Mouse (Mus musculus) neural tube, embryonic 12.5 days (tissue): ENCODE data around the gene Immp2l. TPM values are rescaled to one million over a fixed set of nuclear protein-coding genes. Genes with fewer than 3 reads are reported as not detected.
"Not testable (repeated sequence)": the region's sequence is repeated elsewhere in the genome, so short reads cannot be mapped to it uniquely, and the experiment has no call there.

Experiments
- ATAC-seq: fragments of 200-750 bp; cut with Nextera tagmentation; 2 replicates; pipeline ENCODE4 v1.8.0; 2017; ENCODE audit warnings: low read depth, mild to moderate bottlenecking, moderate TSS enrichment, moderate library complexity; ENCODE audit not compliant: low FRiP score
- H3K27ac ChIP-seq: fragments of 300-500 bp; sonication (generic); 2 replicates; pipeline ENCODE4 v1.5.1; 2016
- H3K27me3 ChIP-seq: fragments of 300-500 bp; sonication (generic); replicated peaks from 2 replicates; pipeline ENCODE4 v1.6.1; 2016; ENCODE audit warnings: mild to moderate bottlenecking
- H3K36me3 ChIP-seq: fragments of 300-500 bp; sonication (generic); 2 replicates; pipeline ENCODE4 v1.6.1; 2016; ENCODE audit warnings: mild to moderate bottlenecking
- H3K4me1 ChIP-seq: fragments of 300-500 bp; sonication (generic); 2 replicates; pipeline ENCODE4 v1.6.1; 2016
- H3K4me2 ChIP-seq: fragments of 300-500 bp; sonication (generic); replicated peaks from 2 replicates; pipeline ENCODE4 v1.6.1; 2016; ENCODE audit warnings: mild to moderate bottlenecking
- H3K4me3 ChIP-seq: fragments of 300-500 bp; sonication (generic); 2 replicates; pipeline ENCODE4 v1.5.1; 2016
- H3K9ac ChIP-seq: fragments of 300-500 bp; sonication (generic); 2 replicates; pipeline ENCODE4 v1.6.1; 2016; ENCODE audit warnings: mild to moderate bottlenecking
- H3K9me3 ChIP-seq: fragments of 300-500 bp; sonication (generic); 2 replicates; pipeline ENCODE4 v1.6.1; 2016; ENCODE audit warnings: mild to moderate bottlenecking
- WGBS: fragments of 180-500 bp; shearing (Covaris S2); methylation state at CpG from one replicate; pipeline ENCODE4 v1.1.7; 2016; 5-methylcytosine and 5-hydroxymethylcytosine counted together
- polyA plus RNA-seq: library from polyadenylated mRNA; unstranded; fragments of >200 nt; fragmentation: Nextera tagmentation; extraction: Ambion mirVana; gene quantifications from 2 replicates; pipeline ENCODE4 v1.2.1, GENCODE M21; 2016

The Immp2l gene
- polyA plus RNA-seq, 1 experiment from 2014 or later = 7.6 TPM

- no peaks in the 10 kb centered on the region for H3K4me1 ChIP-seq
- no peak overlapping the region for H3K4me2 ChIP-seq
- no peak overlapping the region for H3K9ac ChIP-seq
- 39% methylated on average over 1 of the region's 1 CpGs for WGBS
- H3K9me3 ChIP-seq = no peaks in the 10 kb centered on the region
- no peak for ATAC-seq
- no peaks in the 10 kb centered on the region for H3K36me3 ChIP-seq
- no peaks in the 10 kb centered on the region for H3K27me3 ChIP-seq
- no peak overlapping the region for H3K27ac ChIP-seq
- no peak overlapping the region for H3K4me3 ChIP-seq
Observed at GRCm38 (mm10) chr12:41716946-41717345, 693.1 kb downstream of the Immp2l start.

DNA sequence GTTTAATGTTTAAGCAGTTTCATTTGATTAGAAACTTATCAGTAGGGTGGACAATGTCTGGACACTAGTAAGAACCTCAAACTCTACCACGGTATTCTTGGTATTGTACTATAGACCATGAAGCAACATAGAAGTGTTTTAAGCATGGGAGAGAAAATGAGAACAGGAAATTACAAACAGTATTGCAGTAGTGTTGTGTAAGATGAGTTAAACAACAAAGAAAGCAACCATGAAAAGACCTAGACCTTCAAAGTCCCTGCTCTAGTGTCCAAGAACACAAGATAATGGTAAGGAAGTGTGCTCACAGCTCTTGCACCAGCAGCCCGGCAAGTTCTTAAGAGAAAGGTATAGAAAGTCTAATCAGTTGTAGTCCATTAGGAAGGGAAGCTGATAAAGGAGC is 700.7 kb downstream of the Immp2l start:
- ATAC-seq = no peak
- H3K4me2 ChIP-seq = no peak overlapping the region
- no peaks in the 10 kb centered on the region for H3K9me3 ChIP-seq
- H3K36me3 ChIP-seq = no peaks in the 10 kb centered on the region
- H3K27ac ChIP-seq = no peak overlapping the region
- H3K27me3 ChIP-seq = no peaks in the 10 kb centered on the region
- WGBS = 92% methylated on average over 2 of the region's 2 CpGs
- H3K4me3 ChIP-seq = no peak overlapping the region
- no peak overlapping the region for H3K9ac ChIP-seq
- H3K4me1 ChIP-seq = no peaks in the 10 kb centered on the region; the same call in 1 of the 2 replicates

GRCm38 (mm10) chr12:41726720-41727119 is 702.8 kb downstream of the Immp2l start:
- Histone ChIP-seq H3K4me3 (no peak overlapping the region), H3K27me3 (no peaks in the 10 kb centered on the region), H3K9me3 (no peaks in the 10 kb centered on the region), H3K4me1 (no peaks in the 10 kb centered on the region; the same call in 1 of the 2 replicates), H3K36me3 (no peaks in the 10 kb centered on the region), H3K9ac (no peak overlapping the region), H3K27ac (no peak overlapping the region), H3K4me2 (no peak overlapping the region)
- 85% methylated on average over 1 of the region's 1 CpGs for WGBS
- ATAC-seq = no peak

DNA sequence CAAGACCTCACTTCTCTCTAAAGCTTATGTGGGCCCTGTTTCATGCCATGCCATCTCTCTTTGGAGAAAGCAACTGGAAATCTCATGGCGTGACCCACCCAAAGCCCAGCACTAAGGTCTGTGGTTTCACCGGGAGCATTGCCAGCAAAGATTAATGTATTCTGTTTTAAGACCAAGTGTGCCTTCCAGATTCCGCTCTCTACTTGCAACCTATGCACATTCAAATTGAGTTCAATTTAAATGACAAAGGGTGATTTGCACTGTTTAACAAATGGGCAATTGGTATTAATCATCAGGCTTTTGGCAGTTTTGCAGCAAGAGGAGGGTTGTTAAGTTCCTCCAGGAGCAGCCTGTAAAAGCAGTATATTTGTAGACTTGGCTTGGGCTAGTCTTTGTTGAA is 703.3 kb downstream of the Immp2l start:
- Histone ChIP-seq H3K36me3 (no peaks in the 10 kb centered on the region), H3K9me3 (no peaks in the 10 kb centered on the region), H3K27me3 (no peaks in the 10 kb centered on the region), H3K4me2 (no peak overlapping the region), H3K27ac (no peak overlapping the region), H3K4me1 (no peaks in the 10 kb centered on the region; the same call in 1 of the 2 replicates), H3K4me3 (no peak overlapping the region), H3K9ac (no peak overlapping the region)
- 12% methylated on average over 3 of the region's 3 CpGs for WGBS
- peak; percentile 70 for ATAC-seq

DNA sequence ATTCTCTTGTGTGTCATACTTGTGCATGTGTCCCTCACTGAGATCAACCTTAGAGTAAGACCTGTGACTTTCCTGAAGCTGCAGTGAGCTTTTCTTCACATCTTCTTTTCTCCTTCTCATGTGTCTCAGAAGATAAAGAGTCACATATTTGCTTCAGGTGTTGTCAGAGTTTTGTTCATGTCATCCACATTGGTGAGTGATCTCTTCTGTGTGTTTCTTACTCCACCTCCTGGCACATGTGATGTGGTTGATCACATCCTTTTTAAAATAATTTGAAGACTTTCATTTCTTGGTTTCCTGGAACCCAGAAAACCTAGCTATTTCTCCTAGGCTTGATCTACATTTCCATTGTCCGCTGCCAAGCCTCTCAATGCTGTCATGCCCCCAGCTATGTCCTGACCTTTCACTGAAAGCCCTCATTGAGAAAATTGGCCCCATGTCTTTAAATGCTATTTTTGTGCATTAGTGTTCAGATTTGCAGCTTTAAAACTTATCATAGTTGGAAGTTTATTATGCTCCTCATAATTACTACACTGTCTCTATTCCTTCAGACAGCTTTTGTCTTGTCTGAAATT is 704.0 kb downstream of the Immp2l start:
- Histone ChIP-seq H3K9me3 (no peaks in the 10 kb centered on the region), H3K9ac (no peak overlapping the region), H3K4me1 (no peaks in the 10 kb centered on the region; the same call in 1 of the 2 replicates), H3K27ac (no peak overlapping the region), H3K27me3 (no peaks in the 10 kb centered on the region), H3K36me3 (no peaks in the 10 kb centered on the region), H3K4me2 (no peak overlapping the region), H3K4me3 (no peak overlapping the region)
- ATAC-seq = no peak
- WGBS = 80% methylated on average over 1 of the region's 1 CpGs

DNA sequence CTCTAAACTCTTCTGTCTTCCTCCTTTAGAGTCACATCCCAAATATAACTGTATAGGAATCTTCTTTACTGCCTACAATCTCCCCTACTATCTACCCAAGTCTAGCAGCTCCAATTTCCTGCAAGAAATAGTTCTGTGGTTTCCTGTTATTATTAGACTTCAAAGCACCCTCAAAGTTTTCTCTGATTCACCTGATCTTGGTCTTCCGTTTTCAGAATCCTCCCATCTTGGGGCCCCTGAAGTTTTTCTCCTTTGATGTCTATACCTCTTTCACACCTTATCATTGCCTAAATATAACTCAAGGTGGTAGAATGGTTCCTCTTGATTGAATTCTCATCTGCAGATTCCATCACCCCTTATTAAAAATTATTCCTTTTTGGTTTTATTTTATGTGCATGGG is 704.6 kb downstream of the Immp2l start:
- Histone ChIP-seq H3K9ac (no peak overlapping the region), H3K36me3 (no peaks in the 10 kb centered on the region), H3K9me3 (no peaks in the 10 kb centered on the region), H3K4me1 (no peaks in the 10 kb centered on the region; the same call in 1 of the 2 replicates), H3K4me3 (no peak overlapping the region), H3K27ac (no peak overlapping the region), H3K27me3 (no peaks in the 10 kb centered on the region), H3K4me2 (no peak overlapping the region)
- ATAC-seq = no peak
- 86% methylated on average over 1 of the region's 1 CpGs for WGBS

GRCm38 (mm10) chr12:41729780-41730179 is 705.9 kb downstream of the Immp2l start:
- H3K4me1 ChIP-seq = no peaks in the 10 kb centered on the region; the same call in 1 of the 2 replicates
- WGBS = 100% methylated on average over 1 of the region's 1 CpGs
- no peak overlapping the region for H3K4me2 ChIP-seq
- no peak overlapping the region for H3K4me3 ChIP-seq
- H3K9ac ChIP-seq = no peak overlapping the region
- H3K27me3 ChIP-seq = no peaks in the 10 kb centered on the region
- H3K9me3 ChIP-seq = no peaks in the 10 kb centered on the region
- no peaks in the 10 kb centered on the region for H3K36me3 ChIP-seq
- no peak overlapping the region for H3K27ac ChIP-seq
- ATAC-seq = no peak

GRCm38 (mm10) chr12:41733168-41733567 is 709.3 kb downstream of the Immp2l start:
- H3K27ac ChIP-seq = no peak overlapping the region
- ATAC-seq = no peak
- H3K4me2 ChIP-seq = no peak overlapping the region
- H3K36me3 ChIP-seq = no peaks in the 10 kb centered on the region
- no peak overlapping the region for H3K9ac ChIP-seq
- H3K4me3 ChIP-seq = no peak overlapping the region
- H3K9me3 ChIP-seq = no peaks in the 10 kb centered on the region
- no peaks in the 10 kb centered on the region for H3K27me3 ChIP-seq
- no peaks in the 10 kb centered on the region for H3K4me1 ChIP-seq

- H3K9me3 ChIP-seq = no peaks in the 10 kb centered on the region
- ATAC-seq = no peak
- no peaks in the 10 kb centered on the region for H3K4me1 ChIP-seq
- no peaks in the 10 kb centered on the region for H3K36me3 ChIP-seq
- WGBS = 73% methylated on average over 3 of the region's 3 CpGs
- no peak overlapping the region for H3K9ac ChIP-seq
- no peaks in the 10 kb centered on the region for H3K27me3 ChIP-seq
- no peak overlapping the region for H3K4me3 ChIP-seq
- H3K27ac ChIP-seq = no peak overlapping the region
- H3K4me2 ChIP-seq = no peak overlapping the region
Observed at GRCm38 (mm10) chr12:41742887-41743286, 719.0 kb downstream of the Immp2l start.

GRCm38 (mm10) chr12:41763396-41763795 is 739.5 kb downstream of the Immp2l start:
- 81% methylated on average over 3 of the region's 3 CpGs for WGBS

DNA sequence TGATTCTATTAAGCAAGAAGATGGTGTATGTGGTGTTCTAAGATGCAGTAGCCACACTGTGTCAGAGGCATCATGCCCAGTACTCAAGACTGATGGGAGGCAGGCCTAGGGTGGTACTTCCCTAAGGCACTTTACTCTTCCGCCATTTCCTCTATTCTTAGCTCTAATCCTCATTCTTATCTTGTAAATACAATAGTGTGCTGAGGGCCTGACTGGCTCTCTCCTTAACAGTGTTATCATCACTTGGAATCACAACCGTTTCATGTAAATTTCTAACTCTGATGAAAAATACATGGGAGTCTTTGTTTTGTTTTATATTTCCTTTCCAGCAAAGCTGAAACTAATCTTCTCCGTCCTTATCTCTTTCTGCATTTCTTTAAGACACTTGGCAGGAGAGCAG is 750.1 kb downstream of the Immp2l start:
- no peak overlapping the region for H3K27ac ChIP-seq
- H3K36me3 ChIP-seq = no peaks in the 10 kb centered on the region
- H3K9ac ChIP-seq = no peak overlapping the region
- H3K4me3 ChIP-seq = no peak overlapping the region
- H3K9me3 ChIP-seq = no peaks in the 10 kb centered on the region
- WGBS = 74% methylated on average over 3 of the region's 3 CpGs
- no peak for ATAC-seq
- H3K27me3 ChIP-seq = no peaks in the 10 kb centered on the region
- no peak overlapping the region for H3K4me2 ChIP-seq
- H3K4me1 ChIP-seq = no peaks in the 10 kb centered on the region

More at GRCm38 (mm10) chr12:41763396-41763795, 739.5 kb downstream of the Immp2l start:
- H3K9me3 ChIP-seq = no peaks in the 10 kb centered on the region
- no peaks in the 10 kb centered on the region for H3K27me3 ChIP-seq
- H3K4me3 ChIP-seq = no peak overlapping the region
- no peak overlapping the region for H3K4me2 ChIP-seq
- no peaks in the 10 kb centered on the region for H3K36me3 ChIP-seq
- H3K27ac ChIP-seq = no peak overlapping the region
- no peak overlapping the region for H3K9ac ChIP-seq
- H3K4me1 ChIP-seq = no peaks in the 10 kb centered on the region
- ATAC-seq = no peak

DNA sequence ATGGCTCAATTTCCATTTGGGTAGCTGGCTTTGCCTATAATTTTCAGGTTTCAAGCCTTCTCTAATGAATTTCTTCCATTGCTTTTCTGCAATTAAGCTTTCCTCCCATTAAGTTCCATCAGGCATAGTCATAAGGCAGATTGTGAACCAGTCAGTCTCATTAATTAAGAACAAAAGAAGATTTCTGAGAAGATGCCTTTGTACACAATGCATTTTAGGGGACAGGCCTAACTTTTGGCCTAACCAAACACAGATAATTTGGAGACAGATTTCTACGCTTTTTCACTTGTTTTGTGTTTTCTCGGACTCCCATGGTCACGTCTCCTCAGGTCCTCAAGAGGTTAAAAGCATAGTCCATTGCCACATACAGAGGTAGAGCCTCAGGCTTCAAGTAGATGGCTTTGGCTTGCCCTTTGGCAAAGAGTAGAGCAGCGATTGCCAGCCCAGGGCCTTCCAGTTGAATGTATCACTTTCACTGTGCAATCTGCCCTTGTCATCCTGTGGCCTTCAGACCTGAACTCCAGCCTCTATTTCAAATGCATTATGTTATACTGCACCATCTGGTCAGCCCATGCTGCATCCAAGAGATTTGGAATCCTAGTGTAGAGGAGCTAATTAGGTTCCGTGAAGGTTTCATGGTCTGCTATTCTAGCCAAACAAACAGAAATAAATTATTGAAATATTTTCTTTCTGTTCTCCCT is 750.9 kb downstream of the Immp2l start:
- 91% methylated on average over 5 of the region's 5 CpGs for WGBS
- no peaks in the 10 kb centered on the region for H3K4me1 ChIP-seq
- H3K4me2 ChIP-seq = no peak overlapping the region
- no peak overlapping the region for H3K9ac ChIP-seq
- no peak for ATAC-seq
- no peaks in the 10 kb centered on the region for H3K9me3 ChIP-seq
- no peaks in the 10 kb centered on the region for H3K27me3 ChIP-seq
- H3K4me3 ChIP-seq = no peak overlapping the region
- no peak overlapping the region for H3K27ac ChIP-seq
- no peaks in the 10 kb centered on the region for H3K36me3 ChIP-seq

- no CpG with 5 or more reads among the region's 4 CpGs for WGBS
- H3K27ac ChIP-seq, H3K4me3 ChIP-seq, H3K27me3 ChIP-seq, H3K9me3 ChIP-seq, H3K9ac ChIP-seq, H3K36me3 ChIP-seq, H3K4me2 ChIP-seq, H3K4me1 ChIP-seq, ATAC-seq: not testable (repeated sequence)
Observed at GRCm38 (mm10) chr12:41777762-41778161, 753.9 kb downstream of the Immp2l start.
